Mouse (Mus musculus) liver, adult (tissue): ENCODE results near the gene Ddx25.

Experiments used
- GATA4 ChIP-seq: IDR thresholded peaks from 2 replicates; pipeline ENCODE4 v1.6.1; 2014; ENCODE audit warnings: mild to moderate bottlenecking, low read length; ENCODE audit not compliant: insufficient replicate concordance

The Ddx25 gene

GRCm38 (mm10) chr9:35558257-35559008, at the start of gene Ddx25, which contains the start of gene Pus3:
Gene Ddx25 (minus strand): TSS chr9:35558528.
Gene Pus3 (plus strand): TSS chr9:35558595.
- TF ChIP-seq GATA4 = no peak

DNA sequence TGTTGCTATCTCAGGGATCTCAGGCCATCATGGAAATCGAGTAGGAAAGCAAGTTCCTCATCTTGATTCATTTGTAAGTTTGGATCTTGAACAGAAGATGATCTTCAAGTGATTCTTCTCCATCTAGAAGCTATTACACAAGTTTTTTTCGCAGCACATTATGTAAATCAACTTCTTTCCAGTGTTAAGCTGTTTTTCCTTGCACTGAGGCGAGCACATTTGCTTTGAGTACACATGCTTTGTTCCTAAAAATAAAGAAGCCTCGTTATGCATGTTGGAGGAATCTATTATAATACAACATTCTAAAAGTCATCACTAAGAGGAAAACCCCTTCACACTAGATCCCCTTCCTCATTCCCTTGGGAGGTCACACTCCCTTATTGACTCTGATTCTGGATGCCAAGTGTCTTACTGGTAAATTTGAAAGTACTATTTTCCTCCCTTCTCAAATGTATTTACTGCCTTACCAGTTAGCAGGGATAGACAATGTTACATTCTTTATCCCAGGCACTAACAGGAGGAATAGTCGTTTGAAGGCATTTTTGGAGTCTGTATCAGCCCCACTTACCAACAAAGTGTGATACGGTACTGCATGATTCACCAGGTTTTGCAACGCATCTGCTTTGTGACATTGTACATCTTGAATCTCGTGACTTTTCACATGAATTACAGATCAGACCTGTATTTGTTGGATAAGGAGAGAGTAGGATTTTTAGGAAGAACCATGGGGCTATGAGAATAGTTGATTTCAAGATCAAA, 49.5 kb upstream of the Ddx25 start:
- TF ChIP-seq GATA4 = no peak

GRCm38 (mm10) chr9:35592903-35593302, 34.6 kb upstream of the Ddx25 start:
- no peak for TF ChIP-seq GATA4

DNA sequence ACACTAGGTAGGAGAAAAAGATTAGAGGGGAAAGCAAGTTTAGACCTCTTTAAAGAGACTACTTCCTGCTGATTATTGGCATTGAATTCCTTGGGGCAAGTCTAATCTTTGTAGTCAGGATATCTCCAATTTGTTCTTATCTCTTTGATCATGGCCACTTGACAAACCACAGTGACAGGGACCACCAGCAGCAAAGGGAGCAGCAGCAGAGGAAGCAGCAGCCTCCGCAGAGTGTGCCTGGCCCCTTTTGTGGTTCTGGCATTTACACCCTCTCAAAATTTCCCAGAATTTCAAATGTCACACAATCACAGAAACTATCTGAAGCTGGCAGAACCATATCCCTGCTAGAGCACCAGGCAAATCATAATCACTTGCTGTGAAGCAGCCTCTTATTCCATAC, 29.3 kb upstream of the Ddx25 start:
- no peak for TF ChIP-seq GATA4

- no peak for TF ChIP-seq GATA4
Measured at GRCm38 (mm10) chr9:35574416-35574815, 16.1 kb upstream of the Ddx25 start.

DNA sequence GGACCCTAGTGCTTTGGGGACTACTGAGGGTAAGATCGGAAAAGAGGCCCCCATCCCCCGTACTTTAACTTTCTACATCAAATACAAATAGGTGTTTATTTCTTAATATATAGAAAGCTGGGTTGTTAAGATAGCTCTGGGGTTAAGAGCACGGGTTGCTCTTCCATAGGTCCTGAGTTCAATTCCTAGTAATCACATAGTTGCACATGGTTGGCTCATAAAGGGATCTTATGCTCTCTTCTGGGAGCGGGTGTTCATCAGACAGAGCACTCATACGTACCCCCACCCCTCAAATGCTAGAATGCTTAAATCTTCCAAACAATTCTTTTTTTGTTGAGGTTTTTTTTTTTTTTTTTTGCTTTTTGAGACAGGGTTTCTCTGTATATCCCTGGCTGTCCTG, 12.3 kb upstream of the Ddx25 start:
- no peak for TF ChIP-seq GATA4

GRCm38 (mm10) chr9:35569571-35570534, 11.5 kb upstream of the Ddx25 start, which contains the start of the genes Pate2 and Hyls1:
Gene Pate2 (plus strand): TSS chr9:35570284.
Gene Hyls1 (minus strand): TSS chr9:35570398.
- no peak for TF ChIP-seq GATA4

- TF ChIP-seq GATA4 = no peak
Measured at GRCm38 (mm10) chr9:35567995-35568394, 9.7 kb upstream of the Ddx25 start.

GRCm38 (mm10) chr9:35564536-35565240, 6.4 kb upstream of the Ddx25 start:
- TF ChIP-seq GATA4 = no peak

- no peak for TF ChIP-seq GATA4
Measured at GRCm38 (mm10) chr9:35561583-35561982, 3.3 kb upstream of the Ddx25 start.

- no peak for TF ChIP-seq GATA4
Measured at GRCm38 (mm10) chr9:35561076-35561475, 2.7 kb upstream of the Ddx25 start.

DNA sequence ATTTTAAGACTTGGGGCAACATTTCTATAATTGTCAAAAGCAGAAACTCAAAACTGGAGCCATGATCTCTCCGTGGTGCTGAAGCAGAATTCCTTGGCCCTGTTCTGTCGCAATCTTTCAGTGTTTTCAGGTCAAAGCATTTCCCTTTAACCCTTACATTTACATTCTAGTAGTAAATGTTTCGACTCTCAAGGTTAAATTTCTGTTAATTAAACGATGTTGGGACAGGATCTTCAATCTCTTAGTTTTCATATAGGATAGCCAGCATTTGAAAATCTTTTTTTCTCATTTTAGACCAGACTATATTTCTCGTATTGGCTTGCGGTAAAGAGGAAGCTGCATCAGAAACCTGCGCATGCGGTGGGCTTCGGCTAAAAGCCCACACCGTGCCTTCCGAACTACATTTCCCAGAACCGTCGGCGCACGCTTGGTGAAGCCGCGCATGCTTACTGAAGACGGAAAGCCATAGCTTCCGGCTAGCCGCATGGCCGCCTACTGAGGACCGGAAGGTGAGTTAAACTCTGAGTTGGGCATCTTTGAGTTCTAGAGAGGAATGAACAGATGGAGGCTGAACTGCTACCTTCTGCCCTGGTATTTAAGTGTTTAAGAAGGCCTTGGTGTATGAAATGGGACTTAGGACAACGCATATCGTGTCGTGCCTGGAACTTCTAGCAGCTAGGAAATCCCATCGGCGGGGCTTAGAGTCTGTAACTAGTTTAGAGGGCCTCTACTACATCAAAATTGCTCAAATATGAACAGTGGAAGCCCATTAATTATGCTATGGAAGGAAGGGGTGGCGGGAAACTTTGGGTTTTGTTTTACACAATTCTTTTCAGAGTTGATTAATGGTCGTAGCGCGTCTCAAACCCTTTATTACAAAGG, 922 bp upstream of the Ddx25 start:
- no peak for TF ChIP-seq GATA4

- peak; percentile 40; the same call in 1 of the 2 replicates for TF ChIP-seq GATA4
Measured at GRCm38 (mm10) chr9:35556494-35557102, 1.7 kb downstream of the Ddx25 start.
